Mouse (Mus musculus) adrenal gland, adult 2 months (tissue): ENCODE data around the gene Asic4. TPM values are rescaled to one million over a fixed set of nuclear protein-coding genes. Genes with fewer than 3 reads are reported as not detected.
A peak's percentile ranks its signal among the peaks of the same experiment; 100 is the strongest.

ENCODE experiments used
- DNase-seq: peaks from one replicate; pipeline ENCODE4 v3.0.0; 2021
- polyA plus RNA-seq: library from polyadenylated mRNA; depleted of rRNA; stranded (reverse); fragments of >200 nt; gene quantifications from 2 replicates; pipeline ENCODE4 v1.2.3, GENCODE M21; 2012
- total RNA-seq, 2 experiments: library from RNA; stranded (reverse); gene quantifications; 2 replicates each; pipeline ENCODE4 v1.2.3; 2021

The Asic4 gene
- total and polyA plus RNA-seq, 3 experiments = 3.7 to 9.5 (median 6.8) TPM

- no peak for DNase-seq
Measured at GRCm38 (mm10) chr1:75463652-75464204, 13.5 kb downstream of the Asic4 start.

GRCm38 (mm10) chr1:75467215-75467927, 17.1 kb downstream of the Asic4 start:
- peak; percentile 81 for DNase-seq

- peak; percentile 78 for DNase-seq
Measured at GRCm38 (mm10) chr1:75469287-75469825, 19.1 kb downstream of the Asic4 start.

- DNase-seq = no peak
Measured at GRCm38 (mm10) chr1:75476441-75476840, 26.2 kb downstream of the Asic4 start.

- DNase-seq = peak; percentile 88
Measured at GRCm38 (mm10) chr1:75477264-75477965, 27.2 kb downstream of the Asic4 start.

GRCm38 (mm10) chr1:75477966-75478290, 27.7 kb downstream of the Asic4 start:
- DNase-seq = no peak

- DNase-seq = peak; percentile 71
Measured at GRCm38 (mm10) chr1:75478497-75478896, 28.3 kb downstream of the Asic4 start.

- peak; percentile 99 for DNase-seq
Measured at GRCm38 (mm10) chr1:75478916-75479634, 28.8 kb downstream of the Asic4 start, which contains the start of the genes Chpf and Tmem198. Gene Chpf (minus strand): TSS chr1:75479307. Gene Tmem198 (plus strand): TSS chr1:75479532.

GRCm38 (mm10) chr1:75479635-75479989, 29.4 kb downstream of the Asic4 start:
- DNase-seq = no peak

GRCm38 (mm10) chr1:75480036-75480435, 29.8 kb downstream of the Asic4 start:
- DNase-seq = no peak

- DNase-seq = no peak
Measured at GRCm38 (mm10) chr1:75480735-75481134, 30.5 kb downstream of the Asic4 start.

GRCm38 (mm10) chr1:75486561-75486960, 36.3 kb downstream of the Asic4 start:
- peak; percentile 28 for DNase-seq

- DNase-seq = no peak
Measured at GRCm38 (mm10) chr1:75487040-75487404, 36.8 kb downstream of the Asic4 start.

GRCm38 (mm10) chr1:75487405-75488161, 37.3 kb downstream of the Asic4 start:
- peak; percentile 94 for DNase-seq

GRCm38 (mm10) chr1:75490785-75491551, 40.7 kb downstream of the Asic4 start:
- no peak for DNase-seq

- no peak for DNase-seq
Measured at GRCm38 (mm10) chr1:75492579-75493170, 42.4 kb downstream of the Asic4 start.

GRCm38 (mm10) chr1:75494878-75495548, 44.8 kb downstream of the Asic4 start:
- DNase-seq = no peak

- no peak for DNase-seq
Measured at GRCm38 (mm10) chr1:75498897-75499296, 48.7 kb downstream of the Asic4 start.

- DNase-seq = no peak
Measured at GRCm38 (mm10) chr1:75499441-75499840, 49.2 kb downstream of the Asic4 start.

GRCm38 (mm10) chr1:75501905-75502304, 51.7 kb downstream of the Asic4 start:
- no peak for DNase-seq
